Mouse (Mus musculus): ENCODE measurements around the gene Ahdc1. TPM values are rescaled to one million over a fixed set of nuclear protein-coding genes. Genes with fewer than 3 reads are reported as not detected.

Gene Ahdc1
- total and polyA plus RNA-seq, 3 experiments = 1.6 to 19.9 (median 8.4) TPM

DNA sequence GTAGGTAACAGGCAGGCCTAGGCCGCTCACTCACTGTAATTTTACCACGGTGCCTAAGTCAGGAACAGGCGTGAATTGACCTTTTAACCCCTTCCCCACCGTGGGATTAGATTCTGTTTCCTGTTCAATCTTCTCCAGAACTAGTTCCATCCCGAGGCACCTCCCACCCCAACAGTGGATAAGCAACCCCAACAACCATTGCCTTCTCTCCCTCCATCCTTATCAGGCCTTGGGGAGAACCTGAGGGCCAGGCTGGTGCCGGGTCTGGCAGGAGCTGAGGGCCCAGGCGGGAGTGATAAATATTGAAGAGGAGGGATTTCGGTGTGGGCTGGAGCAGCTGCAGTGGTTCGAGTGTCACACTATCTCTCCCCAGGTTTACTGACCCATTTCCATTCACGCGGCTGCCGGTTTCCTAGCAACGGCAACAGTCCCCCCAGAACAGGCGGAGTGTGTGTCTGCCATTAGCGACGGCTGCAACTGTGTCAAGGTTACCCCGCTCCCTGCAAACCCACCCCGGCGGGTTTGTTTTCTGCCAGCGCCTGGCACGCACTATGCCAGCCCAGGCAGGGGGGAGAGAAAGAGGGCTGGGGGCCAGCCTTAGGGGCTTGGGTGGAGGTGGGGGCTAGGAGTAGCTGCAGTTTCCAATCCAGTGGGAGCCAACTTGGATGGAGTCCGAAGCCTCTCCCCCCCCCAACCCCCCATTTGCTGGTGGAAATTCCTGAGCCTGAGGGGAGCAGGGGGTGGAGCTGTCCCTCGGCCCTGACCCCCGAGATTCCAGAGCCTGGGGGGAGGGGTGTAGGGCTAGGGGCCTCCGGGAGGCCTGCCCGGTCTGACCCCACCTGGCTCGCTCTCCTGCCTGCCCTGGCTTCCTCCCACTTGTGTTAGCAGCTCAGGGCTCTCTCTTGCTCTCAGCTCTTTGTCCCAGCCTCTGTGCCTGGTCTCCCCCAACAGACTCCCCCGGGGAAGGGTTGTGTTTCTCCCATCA lies 31.9 kb downstream of the Ahdc1 start:
- DNase-seq (ENCODE audit: extremely low read depth) = no peak
- Histone ChIP-seq H3K9ac (ENCODE audit: insufficient read depth, low read depth) (no peak overlapping the region), H3K79me2 (replicated peaks; ENCODE audit: control insufficient read depth, extremely low read depth, insufficient read depth, poor library complexity, severe bottlenecking) (no peaks in the 10 kb centered on the region), H3K4me1 (ENCODE audit: control insufficient read depth in 1 of 2, insufficient read depth in 2 of 2) (peaks cover 13 to 66% of the 10 kb centered on the region in 2 experiments), H3K27ac (ENCODE audit: insufficient read depth, low read depth) (no peak overlapping the region), H3K4me3 (replicated peaks in 1 of 3; ENCODE audit: low read depth in 2 of 3, low read length in 2 of 3, poor library complexity in 1 of 3) (no peak overlapping the region), H3K9me3 (replicated peaks; ENCODE audit: low read length) (peaks cover 7% of the 10 kb centered on the region), H3K4me2 (ENCODE audit: insufficient read depth, low read depth, poor library complexity, severe bottlenecking) (no peak overlapping the region), H3K27me3 (replicated peaks) (no peaks in the 10 kb centered on the region), H3K36me3 (replicated peaks in 1 of 2; ENCODE audit: control insufficient read depth in 1 of 2, insufficient read depth in 1 of 2, low read length in 1 of 2) (peaks cover 0 to 71% of the 10 kb centered on the region in 2 experiments)
- in situ Hi-C loops (cut with MboI; ENCODE audit: low pct_ligation_motif_present, low pct_unique_long_range_greater_than_20kb, low sequenced_read_pairs) = no loop called here
- dilution Hi-C loops (cut with MboI; ENCODE audit: extremely low pct_ligation_motif_present, extremely low pct_unique_long_range_greater_than_20kb, low sequenced_read_pairs) = no loop called here
- TF ChIP-seq MAX (IDR thresholded peaks at IDR 0.05; ENCODE audit: low read length) (no peak), MYC (IDR thresholded peaks at IDR 0.05; ENCODE audit: low read depth, low read length) (no peak), MEF2A (IDR thresholded peaks at IDR 0.05; ENCODE audit: borderline replicate concordance, low read depth, low read length) (no peak)

- H3K9me3 ChIP-seq (replicated peaks; ENCODE audit: low read length) = no peaks in the 10 kb centered on the region
- DNase-seq (ENCODE audit: extremely low read depth) = no peak
- H3K9ac ChIP-seq (ENCODE audit: insufficient read depth, low read depth) = no peak overlapping the region
- no peak for TF ChIP-seq E2F4 (IDR thresholded peaks at IDR 0.05; ENCODE audit: insufficient replicate concordance, low read depth, low read length)
- no peak for TF ChIP-seq HCFC1 (IDR thresholded peaks at IDR 0.05; ENCODE audit: low read depth, low read length)
- no peak for TF ChIP-seq USF1 (IDR thresholded peaks at IDR 0.05; ENCODE audit: low read depth, low read length)
- TF ChIP-seq SMC3 (IDR thresholded peaks at IDR 0.05; ENCODE audit: low read depth, low read length) = no peak
- no peak for TF ChIP-seq CHD2 (IDR thresholded peaks at IDR 0.05; ENCODE audit: low read length)
- TF ChIP-seq TBP (conservative IDR thresholded peaks at IDR 0.05; ENCODE audit: low read depth, low read length) = no peak
- TF ChIP-seq MAZ (IDR thresholded peaks at IDR 0.05; ENCODE audit: low read depth, low read length) = no peak
- TF ChIP-seq ZKSCAN1 (IDR thresholded peaks at IDR 0.05; ENCODE audit: borderline replicate concordance, low read depth, low read length) = no peak
- TF ChIP-seq BHLHE40 (IDR thresholded peaks at IDR 0.05; ENCODE audit: low read depth, low read length) = no peak
- no peak for TF ChIP-seq ETS1 (conservative IDR thresholded peaks at IDR 0.05; ENCODE audit: low read depth, low read length)
- TF ChIP-seq CHD1 (IDR thresholded peaks at IDR 0.05; ENCODE audit: low read depth, low read length) = no peak
- H3K27ac ChIP-seq (ENCODE audit: insufficient read depth, low read depth) = no peak overlapping the region
- H3K79me2 ChIP-seq (replicated peaks; ENCODE audit: control insufficient read depth, extremely low read depth, insufficient read depth, poor library complexity, severe bottlenecking) = no peaks in the 10 kb centered on the region
- H3K27me3 ChIP-seq (replicated peaks) = no peaks in the 10 kb centered on the region
- in situ Hi-C loops (cut with MboI; ENCODE audit: low pct_ligation_motif_present, low pct_unique_long_range_greater_than_20kb, low sequenced_read_pairs) = no loop called here
- peaks cover 0 to 63% of the 10 kb centered on the region in 2 experiments for H3K36me3 ChIP-seq (replicated peaks in 1 of 2; ENCODE audit: control insufficient read depth in 1 of 2, insufficient read depth in 1 of 2, low read length in 1 of 2)
- H3K4me2 ChIP-seq (ENCODE audit: insufficient read depth, low read depth, poor library complexity, severe bottlenecking) = no peak overlapping the region
- dilution Hi-C loops (cut with MboI; ENCODE audit: extremely low pct_ligation_motif_present, extremely low pct_unique_long_range_greater_than_20kb, low sequenced_read_pairs) = no loop called here
- peaks cover 13 to 72% of the 10 kb centered on the region in 2 experiments for H3K4me1 ChIP-seq (ENCODE audit: control insufficient read depth in 1 of 2, insufficient read depth in 2 of 2)
- H3K4me3 ChIP-seq (replicated peaks in 1 of 3; ENCODE audit: low read depth in 2 of 3, low read length in 2 of 3, poor library complexity in 1 of 3) = no peak overlapping the region
Observed at GRCm38 (mm10) chr4:133043798-133044646, 33.0 kb downstream of the Ahdc1 start.
